Mouse (Mus musculus) heart, embryonic 16.5 days (tissue): ENCODE measurements around the gene Dctpp1. TPM values are rescaled to one million over a fixed set of nuclear protein-coding genes. Genes with fewer than 3 reads are reported as not detected.

Experiments used
- ATAC-seq: fragments of 200-750 bp; cut with Nextera tagmentation; replicated peaks from 2 replicates; pipeline ENCODE4 v1.8.0; 2017; ENCODE audit warnings: moderate number of reproducible peaks; ENCODE audit not compliant: insufficient read depth, low FRiP score; ENCODE audit errors: extremely low read depth
- H3K27ac ChIP-seq: fragments of 300-500 bp; sonication (generic); 2 replicates; pipeline ENCODE4 v1.5.1; 2014; ENCODE audit warnings: mild to moderate bottlenecking, low read length, control low read depth, moderate library complexity
- H3K27me3 ChIP-seq: fragments of 300-500 bp; sonication (generic); 2 replicates; pipeline ENCODE4 v1.6.1; 2014; ENCODE audit warnings: low read length, mixed read lengths; ENCODE audit not compliant: control insufficient read depth, insufficient read depth
- H3K36me3 ChIP-seq: fragments of 300-500 bp; sonication (generic); 2 replicates; pipeline ENCODE4 v1.6.1; 2014; ENCODE audit not compliant: control insufficient read depth, insufficient read depth
- H3K4me1 ChIP-seq: fragments of 300-500 bp; sonication (generic); 2 replicates; pipeline ENCODE4 v1.6.1; 2014; ENCODE audit warnings: low read length, mixed read lengths; ENCODE audit not compliant: control insufficient read depth, insufficient read depth
- H3K4me2 ChIP-seq: fragments of 300-500 bp; sonication (generic); 2 replicates; pipeline ENCODE4 v1.6.1; 2014; ENCODE audit warnings: low read depth, mild to moderate bottlenecking, control low read depth, low read length
- H3K4me3 ChIP-seq: fragments of 300-500 bp; sonication (generic); 2 replicates; pipeline ENCODE4 v1.5.1; 2014; ENCODE audit warnings: mild to moderate bottlenecking, control low read depth, low read length
- H3K9ac ChIP-seq: fragments of 300-500 bp; sonication (generic); 2 replicates; pipeline ENCODE4 v1.6.1; 2014; ENCODE audit warnings: low read length, control low read depth
- H3K9me3 ChIP-seq: fragments of 300-500 bp; sonication (generic); replicated peaks from 2 replicates; pipeline ENCODE4 v1.6.1; 2016; ENCODE audit warnings: low read length; ENCODE audit not compliant: control insufficient read depth
- WGBS: fragments of 180-500 bp; shearing (Covaris S2); extraction: QIAGEN DNeasy Blood & Tissue Kit; methylation state at CpG from one replicate; pipeline ENCODE4 v1.1.7; 2014; 5-methylcytosine and 5-hydroxymethylcytosine counted together
- polyA plus RNA-seq: library from polyadenylated mRNA; unstranded; fragments of >200 nt; fragmentation: Nextera tagmentation; extraction: Ambion mirVana; gene quantifications from 2 replicates; pipeline ENCODE4 v1.2.1, GENCODE M21; 2015

The Dctpp1 gene
- 129 and 142 TPM in 2 replicates for polyA plus RNA-seq

DNA sequence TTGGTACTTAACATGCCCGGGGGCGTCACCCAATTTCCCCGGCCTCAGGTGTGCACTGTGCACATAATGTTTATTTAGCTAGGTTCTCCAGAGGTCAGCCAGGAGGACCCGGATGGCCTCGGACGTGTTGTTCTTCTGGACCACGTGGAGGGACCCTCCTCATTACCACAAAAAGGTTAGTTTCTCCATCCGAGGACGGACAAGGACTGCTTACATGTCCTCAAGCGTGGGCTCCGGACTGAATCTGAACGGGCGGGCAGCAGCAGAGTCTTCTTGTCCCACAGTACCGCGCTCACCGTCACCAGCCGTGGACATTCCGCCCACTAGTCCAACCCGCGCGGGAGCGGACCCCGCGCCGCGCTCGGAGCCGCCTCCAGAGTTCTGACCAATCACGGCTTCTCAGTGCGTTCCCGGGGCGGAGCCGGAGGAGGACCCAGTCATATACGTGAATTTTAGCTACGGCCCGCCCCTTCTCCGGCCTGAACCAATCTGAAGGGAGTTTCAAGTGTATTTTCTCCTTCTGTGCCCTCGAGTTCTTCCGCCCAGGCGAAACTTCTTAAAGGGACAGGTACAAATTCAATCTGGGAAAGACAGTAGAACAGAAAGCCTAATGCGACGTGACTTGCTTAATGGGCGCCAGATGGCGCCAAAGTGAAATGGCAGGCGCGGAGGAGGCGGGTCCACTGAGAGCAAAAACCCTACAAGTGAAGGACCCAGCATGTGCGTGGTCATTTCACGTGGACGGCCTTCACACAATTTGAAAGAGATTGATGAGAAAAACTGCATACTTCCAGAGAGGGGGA lies at the start of gene Dctpp1:
Gene Dctpp1 (minus strand): TSS at position 401 of the 803 bp plus-strand sequence.
- Histone ChIP-seq H3K9ac (peak within 1 kb of the TSS; percentile 84), H3K36me3 (no peaks in the 10 kb centered on the region), H3K4me1 (peaks cover 4% of the 10 kb centered on the region; the same call in 1 of the 2 replicates), H3K27me3 (no peaks in the 10 kb centered on the region), H3K4me3 (peak within 1 kb of the TSS; percentile 80), H3K4me2 (peak within 1 kb of the TSS; percentile 87), H3K27ac (0 out of 2 replicates have a peak within 1 kb of the TSS, but pooled peaks have one; percentile 41), H3K9me3 (peaks cover 3% of the 10 kb centered on the region; the same call in 1 of the 2 replicates)
- under 1% methylated on average over 50 of the region's 50 CpGs for WGBS
- ATAC-seq: peak; percentile 99

DNA sequence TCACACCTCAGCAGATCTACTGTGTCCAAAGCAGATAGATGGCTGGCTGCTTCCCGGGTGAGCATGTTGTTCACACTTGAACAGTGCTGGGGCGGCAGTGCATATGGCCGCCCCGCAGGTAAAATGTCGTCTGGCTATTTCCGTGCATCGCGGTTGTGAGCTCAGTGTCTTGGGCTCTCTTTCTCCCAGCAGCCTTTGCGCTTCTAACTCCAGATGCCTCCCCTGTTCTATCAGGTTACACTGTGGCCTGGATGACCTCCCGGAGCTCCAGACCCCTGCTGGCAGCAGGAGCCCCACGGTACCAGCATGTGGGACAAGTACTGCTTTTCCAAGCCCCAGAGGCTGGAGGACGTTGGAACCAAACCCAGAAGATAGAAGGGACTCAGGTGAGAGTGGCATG lies 49.4 kb upstream of the Dctpp1 start:
- Histone ChIP-seq H3K27me3 (no peaks in the 10 kb centered on the region), H3K9me3 (no peaks in the 10 kb centered on the region), H3K4me3 (no peak overlapping the region), H3K4me2 (no peak overlapping the region), H3K36me3 (no peaks in the 10 kb centered on the region), H3K27ac (no peak overlapping the region), H3K4me1 (no peaks in the 10 kb centered on the region), H3K9ac (no peak overlapping the region)
- no peak for ATAC-seq
- WGBS: 62% methylated on average over 12 of the region's 12 CpGs

GRCm38 (mm10) chr7:127308887-127309286 lies 48.4 kb upstream of the Dctpp1 start:
- Histone ChIP-seq H3K4me1 (no peaks in the 10 kb centered on the region), H3K9ac (no peak overlapping the region), H3K4me2 (no peak overlapping the region), H3K36me3 (no peaks in the 10 kb centered on the region), H3K27ac (no peak overlapping the region), H3K4me3 (no peak overlapping the region), H3K9me3 (no peaks in the 10 kb centered on the region), H3K27me3 (no peaks in the 10 kb centered on the region)
- ATAC-seq: no peak
- WGBS: 75% methylated on average over 4 of the region's 4 CpGs

- H3K4me2 ChIP-seq: no peak overlapping the region
- no peak overlapping the region for H3K27ac ChIP-seq
- WGBS: 72% methylated on average over 2 of the region's 2 CpGs
- H3K9me3 ChIP-seq: no peaks in the 10 kb centered on the region
- no peaks in the 10 kb centered on the region for H3K4me1 ChIP-seq
- H3K36me3 ChIP-seq: no peaks in the 10 kb centered on the region
- H3K4me3 ChIP-seq: no peak overlapping the region
- H3K27me3 ChIP-seq: no peaks in the 10 kb centered on the region
- H3K9ac ChIP-seq: peak overlapping the region; percentile 26; the same call in 1 of the 2 replicates
- ATAC-seq: no peak
These were observed 47.9 kb upstream of the Dctpp1 start for GRCm38 (mm10) chr7:127308431-127308830.

- ATAC-seq: no peak
- Histone ChIP-seq H3K9ac (no peak overlapping the region), H3K4me2 (peak overlapping the region; percentile 27), H3K4me1 (peaks cover 3% of the 10 kb centered on the region; the same call in 1 of the 2 replicates), H3K9me3 (no peaks in the 10 kb centered on the region), H3K4me3 (no peak overlapping the region), H3K36me3 (no peaks in the 10 kb centered on the region), H3K27me3 (no peaks in the 10 kb centered on the region), H3K27ac (no peak overlapping the region)
- 96% methylated on average over 5 of the region's 5 CpGs for WGBS
These were observed 37.2 kb upstream of the Dctpp1 start for GRCm38 (mm10) chr7:127297586-127298193.

DNA sequence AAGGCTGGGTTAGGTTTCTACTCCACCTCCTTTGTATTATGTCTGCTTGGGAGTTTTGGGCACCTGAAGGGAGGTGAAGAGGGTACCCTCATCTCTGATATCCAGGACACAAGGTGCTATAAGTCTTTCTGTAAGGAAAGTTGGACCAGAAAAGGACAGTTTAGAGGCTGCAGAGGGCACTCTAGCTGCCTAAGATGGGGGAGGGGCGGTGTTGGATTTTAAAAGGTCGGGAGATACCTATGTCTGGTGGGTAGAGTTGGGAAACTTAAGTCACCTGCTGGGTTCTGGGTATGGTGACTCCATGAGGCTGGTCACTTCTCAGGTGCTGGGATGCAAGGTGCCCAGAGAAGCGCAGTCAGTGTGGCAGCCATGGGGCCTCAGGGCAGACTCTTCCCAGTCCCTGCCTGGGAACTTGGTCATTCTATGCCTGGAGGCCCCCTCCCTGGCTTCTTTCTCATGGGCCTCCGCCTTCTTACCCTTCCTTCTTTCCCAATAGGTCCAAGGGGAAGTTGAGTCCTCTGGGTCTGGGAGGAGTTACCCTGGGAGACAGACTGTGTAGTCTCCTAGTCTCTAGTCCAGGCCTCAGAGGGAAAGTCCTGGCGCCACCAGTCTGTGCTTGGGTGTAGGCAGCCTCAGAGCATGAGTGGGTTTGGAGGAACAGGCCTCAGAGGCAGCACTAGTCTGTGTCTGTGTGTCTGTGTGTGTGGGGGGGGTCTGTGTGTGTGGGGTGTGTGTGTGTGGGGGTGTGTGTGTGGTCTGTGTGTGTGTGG lies 36.5 kb upstream of the Dctpp1 start:
- Histone ChIP-seq H3K4me2 (peak overlapping the region; percentile 26), H3K4me3 (peak overlapping the region; percentile 36), H3K9me3 (no peaks in the 10 kb centered on the region), H3K4me1 (peaks cover 3% of the 10 kb centered on the region; the same call in 1 of the 2 replicates), H3K9ac (peak overlapping the region; percentile 21; the same call in 1 of the 2 replicates), H3K36me3 (no peaks in the 10 kb centered on the region), H3K27me3 (no peaks in the 10 kb centered on the region), H3K27ac (no peak overlapping the region; the same call in 1 of the 2 replicates)
- ATAC-seq: no peak
- WGBS: 73% methylated on average over 5 of the region's 5 CpGs

- H3K27me3 ChIP-seq: no peaks in the 10 kb centered on the region
- no peaks in the 10 kb centered on the region for H3K36me3 ChIP-seq
- H3K4me3 ChIP-seq: peak within 1 kb of the TSS; percentile 36
- WGBS: 60% methylated on average over 11 of the region's 11 CpGs
- ATAC-seq: peak; percentile 57; the same call in 1 of the 2 replicates
- H3K9ac ChIP-seq: peak within 1 kb of the TSS; percentile 34; the same call in 1 of the 2 replicates
- peaks cover 3% of the 10 kb centered on the region; the same call in 1 of the 2 replicates for H3K4me1 ChIP-seq
- peak within 1 kb of the TSS; percentile 64 for H3K27ac ChIP-seq
- H3K4me2 ChIP-seq: peak within 1 kb of the TSS; percentile 26
- no peaks in the 10 kb centered on the region for H3K9me3 ChIP-seq
These were observed 35.6 kb upstream of the Dctpp1 start, which contains the start of gene Itgal for GRCm38 (mm10) chr7:127296098-127296497. Gene Itgal, plus strand, starts transcription at chr7:127296260.

DNA sequence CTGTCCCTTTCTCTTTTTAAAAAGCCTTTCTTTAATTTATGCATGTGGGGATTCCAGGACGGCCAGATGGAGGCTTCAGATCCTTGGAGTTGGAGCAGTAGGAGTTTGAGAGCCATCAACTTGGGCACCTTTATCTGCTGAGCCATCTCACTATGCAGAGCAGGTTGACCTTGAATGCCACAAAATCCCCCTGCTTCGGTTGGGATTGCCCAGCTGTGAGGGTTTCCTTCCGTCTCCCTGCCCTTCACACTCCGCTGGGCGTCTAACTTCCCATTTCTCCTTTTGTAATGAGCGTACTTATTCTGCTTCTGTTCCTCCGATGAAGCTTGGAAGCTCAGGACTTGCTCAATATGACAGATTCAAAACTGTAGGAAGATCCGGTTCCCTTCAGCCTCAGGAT lies 29.6 kb upstream of the Dctpp1 start:
- Histone ChIP-seq H3K9me3 (peaks cover 14% of the 10 kb centered on the region), H3K27me3 (no peaks in the 10 kb centered on the region), H3K4me1 (no peaks in the 10 kb centered on the region), H3K4me3 (no peak overlapping the region), H3K4me2 (no peak overlapping the region), H3K36me3 (no peaks in the 10 kb centered on the region), H3K9ac (no peak overlapping the region), H3K27ac (no peak overlapping the region)
- no peak for ATAC-seq
- WGBS: 62% methylated on average over 8 of the region's 8 CpGs
